ENCODE assay signal across 13 mouse cellular contexts in the genomic region with DNA sequence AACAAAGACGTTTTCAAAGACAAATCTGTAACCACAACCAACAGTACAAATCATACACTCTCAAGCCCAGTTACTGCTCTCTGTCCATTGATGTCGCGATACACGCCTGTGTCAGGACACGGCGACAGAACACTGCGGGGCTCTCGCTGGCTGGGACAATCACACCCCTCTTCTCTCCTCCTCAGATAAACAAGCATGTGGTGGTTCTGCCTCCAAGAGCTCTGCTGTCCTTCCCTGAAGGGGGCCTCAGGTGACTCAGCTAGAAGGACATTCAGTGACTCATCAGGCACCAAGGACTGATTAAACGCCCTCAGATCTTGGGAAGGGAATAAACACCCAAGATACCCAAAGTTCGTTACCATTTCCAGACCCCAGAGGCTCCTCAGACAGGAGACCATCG.
DNase-seq lines count a peak whose midpoint lies in the region.
"Had no signal": no experiment of that assay in that cellular context is flagged by ENCODE, and none has a peak within 500 bp of the region (broad histone marks: within the 10 kb centered on the region; RNA-seq: fewer than 3 reads in every experiment).

No protein-coding gene starts in this region.

- DNase-seq in 3T3-L1 (ENCODE audit: low read depth, low spot score) (peak; percentile 50), NIH3T3 (ENCODE audit: low read depth) (peak; percentile 36)
- DNase-seq in adrenal gland, adult 8-10 months, result peak; percentile 29
- DNase-seq in adrenal gland, postnatal 36 days, result peak; percentile 50 to 53
- no peak for DNase-seq in urinary bladder, postnatal 4 days (ENCODE audit: low spot score in 2 of 2)
- no peak for DNase-seq in spleen, adult 18-20 months
- no peak for DNase-seq in cerebellum, adult 11-12 months
- DNase-seq: cerebellum, adult 11 months; cerebellum, adult 9-10 months; cerebellum, postnatal 25 days; gastrocnemius, postnatal 10 days; heart, adult 2 months; kidney, adult 2 months had no signal

Comparison
In these comparisons a context has a peak if more than half of its experiments do, and no peak if none do; other contexts are left out.
1. DNase-seq: peak in 3T3-L1 (single experiment), NIH3T3 (single experiment), adrenal gland, adult 8-10 months (single experiment) and adrenal gland, postnatal 36 days (2 of 2); none in urinary bladder, postnatal 4 days (0 of 2), spleen, adult 18-20 months (0 of 2) and cerebellum, adult 11-12 months (single experiment).